Mouse (Mus musculus) spleen, adult 2 months (tissue): ENCODE data around the gene Etv6.

Experiments
- CTCF ChIP-seq: fragments of 200-500 bp; IDR thresholded peaks from 2 replicates; pipeline ENCODE4 v1.5.1; 2011; ENCODE audit warnings: mild to moderate bottlenecking, inconsistent platforms; ENCODE audit not compliant: insufficient read depth, insufficient read length, insufficient replicate concordance; ENCODE audit errors: extremely low read depth
- POLR2A ChIP-seq: fragments of 200-500 bp; IDR thresholded peaks from 2 replicates; pipeline ENCODE4 v1.6.1; 2011; ENCODE audit warnings: low read depth, low read length, inconsistent platforms

DNA sequence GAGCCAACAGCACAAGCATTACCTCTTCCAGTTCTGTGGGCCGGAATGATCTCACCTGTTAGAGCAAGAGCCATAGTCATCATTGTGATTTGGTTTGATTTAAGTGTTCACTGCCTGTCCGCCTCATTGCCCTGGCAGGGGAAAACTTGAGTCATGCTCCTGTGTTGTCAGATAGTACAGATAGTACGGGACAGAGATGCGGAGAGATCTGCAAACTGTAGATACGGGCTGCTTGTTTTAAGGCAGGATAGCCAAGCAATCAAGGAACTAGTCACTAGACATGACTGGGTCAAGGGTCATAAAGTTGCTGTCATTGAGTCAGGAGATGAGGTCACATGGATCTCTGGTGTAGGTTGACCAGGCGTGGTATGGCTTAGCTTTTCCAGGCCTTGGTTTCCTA, 182.2 kb downstream of the Etv6 start:
- no peak for TF ChIP-seq POLR2A
- no peak for TF ChIP-seq CTCF
